ENCODE assay signal across 7 mouse cellular contexts in the genomic region with DNA sequence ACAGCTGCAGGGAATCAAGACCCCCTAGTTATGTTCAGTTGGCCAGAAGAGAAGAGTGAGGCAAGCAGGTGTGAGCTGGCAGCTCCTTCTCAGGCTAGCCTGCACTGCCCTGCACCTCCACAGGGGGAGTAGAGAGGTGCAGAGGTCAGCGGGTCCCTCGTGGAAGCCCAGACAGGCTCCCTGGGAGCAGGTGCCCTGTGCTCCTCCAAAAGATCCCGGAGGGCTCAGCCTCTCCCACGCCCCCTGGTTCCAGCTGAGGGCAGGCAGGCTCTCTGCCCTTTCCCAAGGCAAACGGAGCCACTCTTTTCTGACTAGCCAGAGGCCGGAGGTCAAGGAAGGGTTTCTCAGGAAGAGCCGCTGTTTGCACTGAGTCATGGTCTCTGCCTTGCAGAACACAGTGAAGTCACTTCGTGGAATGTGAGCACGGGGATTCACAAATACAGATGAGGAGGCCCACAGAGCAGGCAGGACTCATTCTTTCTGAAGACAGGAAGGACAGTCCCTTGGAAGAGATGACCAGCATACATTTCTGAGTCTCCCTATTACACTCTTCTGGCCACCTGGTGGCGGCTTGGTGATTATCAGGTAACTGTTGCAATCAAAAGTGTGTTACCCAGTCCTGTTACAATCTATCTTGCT. TPM values are rescaled to one million over a fixed set of nuclear protein-coding genes. Genes with fewer than 3 reads are reported as not detected.
A peak's percentile ranks its signal among the peaks of the same experiment; 100 is the strongest.
DNase-seq lines count a peak whose midpoint lies in the region; ATAC-seq lines count a peak whose summit lies in the region.

No protein-coding gene starts in this region.

- no peak for ATAC-seq in hindbrain, embryonic 16.5 days

- no peaks in the 10 kb centered on the region for H3K27me3 ChIP-seq in hindbrain, embryonic 16.5 days (replicated peaks; ENCODE audit: control insufficient read depth, insufficient read depth, low read length)

- WGBS in hindbrain, embryonic 16.5 days, result 8% methylated on average over 10 of the region's 10 CpGs

- no peaks in the 10 kb centered on the region for H3K9me3 ChIP-seq in hindbrain, embryonic 16.5 days (ENCODE audit: control insufficient read depth, low read length)

- H3K9ac ChIP-seq in hindbrain, embryonic 16.5 days (ENCODE audit: low read depth, low read length), result no peak overlapping the region

- peak; percentile 70 for DNase-seq in 3134 (ENCODE audit: extremely low read depth, insufficient read length, low spot score)
- DNase-seq in CD4-positive, CD25-positive, alpha-beta regulatory T cell, adult 2 months (ENCODE audit: low read depth, low spot score), result peak; percentile 63
- peak; percentile 63 for DNase-seq in cerebellum, adult 9-11 months
- peak; percentile 39 for DNase-seq in lung, postnatal 36 days
- peak; percentile 49 to 83 for DNase-seq in spleen, postnatal 4 days (ENCODE audit: low spot score in 2 of 2)
- no peak for DNase-seq in ovary, adult 18-20 months (ENCODE audit: low spot score)

- H3K4me2 ChIP-seq in hindbrain, embryonic 16.5 days (ENCODE audit: low read length), result no peak overlapping the region

- H3K4me3 ChIP-seq in hindbrain, embryonic 16.5 days (ENCODE audit: low read length), result no peak overlapping the region

- peaks cover 33% of the 10 kb centered on the region for H3K4me1 ChIP-seq in hindbrain, embryonic 16.5 days (ENCODE audit: control insufficient read depth, insufficient read depth, low read depth, low read length)

- H3K27ac ChIP-seq in hindbrain, embryonic 16.5 days (ENCODE audit: low read depth, low read length), result peak overlapping the region; percentile 65

- no peaks in the 10 kb centered on the region for H3K36me3 ChIP-seq in hindbrain, embryonic 16.5 days (ENCODE audit: control insufficient read depth, insufficient read depth, low read length)

RNA-seq across cellular contexts. Expression of a gene that starts 16.8 kb away (rescaled TPM):
- 0.52 and 0.99 TPM in 2 replicates for polyA plus RNA-seq in hindbrain, embryonic 16.5 days (2015; fragmentation: Nextera tagmentation; extraction: Ambion mirVana)

RNA-seq across cellular contexts. Expression of a gene that starts 49.3 kb away (rescaled TPM):
- not detected in 2 replicates for polyA plus RNA-seq in hindbrain, embryonic 16.5 days (2015; fragmentation: Nextera tagmentation; extraction: Ambion mirVana)

RNA-seq across cellular contexts. Expression of a gene that starts 59.1 kb away (rescaled TPM):
- 6.8 and 10.2 TPM in 2 replicates for polyA plus RNA-seq in hindbrain, embryonic 16.5 days (2015; fragmentation: Nextera tagmentation; extraction: Ambion mirVana)

RNA-seq across cellular contexts. Expression of a gene that starts 59.2 kb away (rescaled TPM):
- 444 and 454 TPM in 2 replicates for polyA plus RNA-seq in hindbrain, embryonic 16.5 days (2015; fragmentation: Nextera tagmentation; extraction: Ambion mirVana)
